8 mouse cellular contexts compared by ENCODE assay signal in genomic region chr17:45564531-45565084, GRCm38 (mm10). TPM values are rescaled to one million over a fixed set of nuclear protein-coding genes. Genes with fewer than 3 reads are reported as not detected.
DNase-seq lines count a peak whose midpoint lies in the region; ATAC-seq and TF ChIP-seq lines count a peak whose summit lies in the region.

No protein-coding gene starts in this region.

- no peak for TF ChIP-seq EP300 in ES-Bruce4 (IDR thresholded peaks at IDR 0.05; ENCODE audit: insufficient read depth, low read depth, low read length)

- peaks cover 14% of the 10 kb centered on the region for H3K4me1 ChIP-seq in heart, embryonic 11.5 days (ENCODE audit: control insufficient read depth, insufficient read depth, low read length)
- H3K4me1 ChIP-seq in ES-Bruce4 (ENCODE audit: control insufficient read depth, insufficient read depth, low read length): no peaks in the 10 kb centered on the region
- peaks cover 41% of the 10 kb centered on the region for H3K4me1 ChIP-seq in forebrain, embryonic 12.5 days
- H3K4me1 ChIP-seq in liver, embryonic 12.5 days: peaks cover 50% of the 10 kb centered on the region

- WGBS in heart, embryonic 11.5 days (ENCODE audit: insufficient replicate concordance): 13% methylated on average over 18 of the region's 18 CpGs
- 13% methylated on average over 18 of the region's 18 CpGs for WGBS in forebrain, embryonic 12.5 days
- WGBS in liver, embryonic 12.5 days (ENCODE audit: insufficient replicate concordance): 13% methylated on average over 18 of the region's 18 CpGs

- peak overlapping the region; percentile 84 for H3K4me2 ChIP-seq in heart, embryonic 11.5 days
- H3K4me2 ChIP-seq in forebrain, embryonic 12.5 days: peak overlapping the region; percentile 74
- peak overlapping the region; percentile 97 for H3K4me2 ChIP-seq in liver, embryonic 12.5 days

- H3K9ac ChIP-seq in heart, embryonic 11.5 days (ENCODE audit: low read depth, low read length): peak overlapping the region; percentile 91
- H3K9ac ChIP-seq in ES-Bruce4 (ENCODE audit: low read depth, poor library complexity, severe bottlenecking): peak overlapping the region; percentile 86
- H3K9ac ChIP-seq in forebrain, embryonic 12.5 days: peak overlapping the region; percentile 95
- peak overlapping the region; percentile 97 for H3K9ac ChIP-seq in liver, embryonic 12.5 days

- peak overlapping the region; percentile 37; the same call in 1 of the 2 replicates for H3K27ac ChIP-seq in heart, embryonic 11.5 days (ENCODE audit: low read depth, low read length)
- H3K27ac ChIP-seq in ES-Bruce4 (ENCODE audit: insufficient read depth, low read length): no peak overlapping the region
- H3K27ac ChIP-seq in forebrain, embryonic 12.5 days: peak overlapping the region; percentile 92
- H3K27ac ChIP-seq in liver, embryonic 12.5 days: peak overlapping the region; percentile 81

- TF ChIP-seq POLR2A in ES-Bruce4 (IDR thresholded peaks at IDR 0.05; ENCODE audit: insufficient read depth, low read length): no peak

- ATAC-seq in heart, embryonic 11.5 days (replicated peaks; ENCODE audit: insufficient number of reproducible peaks, low FRiP score, low TSS enrichment): no peak
- no peak; the same call in 1 of the 2 replicates for ATAC-seq in forebrain, embryonic 12.5 days (ENCODE audit: low FRiP score)
- ATAC-seq in liver, embryonic 12.5 days: no peak
- no peak for ATAC-seq in CD4-positive, CD25-positive, alpha-beta regulatory T cell, adult 4 months

- peaks cover 25% of the 10 kb centered on the region for H3K36me3 ChIP-seq in heart, embryonic 11.5 days (ENCODE audit: control insufficient read depth, insufficient read depth, low read length)
- H3K36me3 ChIP-seq in ES-Bruce4 (ENCODE audit: control insufficient read depth, insufficient read depth, low read length, poor library complexity, severe bottlenecking): peaks cover 35% of the 10 kb centered on the region
- peaks cover 43% of the 10 kb centered on the region for H3K36me3 ChIP-seq in forebrain, embryonic 12.5 days (replicated peaks)
- H3K36me3 ChIP-seq in liver, embryonic 12.5 days: peaks cover 52% of the 10 kb centered on the region

- DNase-seq in heart, adult 18-20 months: no peak
- no peak for DNase-seq in frontal cortex, postnatal 14 days (ENCODE audit: low spot score in 2 of 2)
- no peak for DNase-seq in Muller cell, postnatal 12 days (ENCODE audit: inconsistent ontology term)

- no peaks in the 10 kb centered on the region for H3K9me3 ChIP-seq in heart, embryonic 11.5 days (replicated peaks; ENCODE audit: control insufficient read depth, low read length)
- H3K9me3 ChIP-seq in ES-Bruce4 (replicated peaks; ENCODE audit: control insufficient read depth, insufficient read depth, low read length, poor library complexity, severe bottlenecking): no peaks in the 10 kb centered on the region
- no peaks in the 10 kb centered on the region for H3K9me3 ChIP-seq in forebrain, embryonic 12.5 days
- H3K9me3 ChIP-seq in liver, embryonic 12.5 days (replicated peaks): no peaks in the 10 kb centered on the region

- TF ChIP-seq CTCF in ES-Bruce4 (IDR thresholded peaks at IDR 0.05; ENCODE audit: low read depth, low read length): no peak

- H3K4me3 ChIP-seq in heart, embryonic 11.5 days (ENCODE audit: low read depth, low read length): peak overlapping the region; percentile 84
- H3K4me3 ChIP-seq in ES-Bruce4 (ENCODE audit: low read depth, low read length): peak overlapping the region; percentile 85
- peak overlapping the region; percentile 83 for H3K4me3 ChIP-seq in forebrain, embryonic 12.5 days (replicated peaks)
- peak overlapping the region; percentile 86 for H3K4me3 ChIP-seq in liver, embryonic 12.5 days

- no peaks in the 10 kb centered on the region for H3K27me3 ChIP-seq in heart, embryonic 11.5 days (ENCODE audit: control insufficient read depth, insufficient read depth, low read length)
- H3K27me3 ChIP-seq in ES-Bruce4 (ENCODE audit: control insufficient read depth, insufficient read depth, low read length, poor library complexity, severe bottlenecking): no peaks in the 10 kb centered on the region
- no peaks in the 10 kb centered on the region for H3K27me3 ChIP-seq in forebrain, embryonic 12.5 days
- H3K27me3 ChIP-seq in liver, embryonic 12.5 days (replicated peaks): no peaks in the 10 kb centered on the region

RNA-seq across cellular contexts. Expression of gene Slc35b2, which starts 0.9 kb away (rescaled TPM):
- 87.2 and 91.0 TPM in 2 replicates for polyA plus RNA-seq in heart, embryonic 11.5 days (2014; fragmentation: Nextera tagmentation; extraction: Ambion mirVana)
- total RNA-seq in heart, adult 18-20 months (2021): 10 to 100 TPM; 23.4 to 26.0 TPM
- 28.2 and 31.7 TPM in 2 replicates for polyA plus RNA-seq in ES-Bruce4 (2011; ENCODE audit: insufficient read depth, insufficient read length, low read depth, missing spikeins)
- 91.0 and 91.7 TPM in 2 replicates for polyA plus RNA-seq in forebrain, embryonic 12.5 days (2016; fragmentation: Nextera tagmentation; extraction: Ambion mirVana)
- polyA plus RNA-seq in liver, embryonic 12.5 days (2016; fragmentation: Nextera tagmentation; extraction: Ambion mirVana): 69.1 and 72.5 TPM in 2 replicates
- polyA plus RNA-seq in CD4-positive, CD25-positive, alpha-beta regulatory T cell, adult 4 months (2017; shearing (Covaris generic)): 10 to 100 TPM; 27.6 to 39.0 TPM

RNA-seq across cellular contexts. Expression of gene Hsp90ab1, which starts 8.5 kb away (rescaled TPM):
- 1,458 and 1,495 TPM in 2 replicates for polyA plus RNA-seq in heart, embryonic 11.5 days (2014; fragmentation: Nextera tagmentation; extraction: Ambion mirVana)
- 1,000 to 10,000 TPM; 1,354 to 1,581 TPM for total RNA-seq in heart, adult 18-20 months (2021)
- 3,626 and 3,708 TPM in 2 replicates for polyA plus RNA-seq in ES-Bruce4 (2011; ENCODE audit: insufficient read depth, insufficient read length, low read depth, missing spikeins)
- 1,580 and 1,603 TPM in 2 replicates for polyA plus RNA-seq in forebrain, embryonic 12.5 days (2016; fragmentation: Nextera tagmentation; extraction: Ambion mirVana)
- 1,007 and 1,098 TPM in 2 replicates for polyA plus RNA-seq in liver, embryonic 12.5 days (2016; fragmentation: Nextera tagmentation; extraction: Ambion mirVana)
- 1,000 to 10,000 TPM; 1,172 to 1,222 TPM for polyA plus RNA-seq in CD4-positive, CD25-positive, alpha-beta regulatory T cell, adult 4 months (2017; shearing (Covaris generic))

RNA-seq across cellular contexts. Expression of gene Nfkbie, which starts 9.1 kb away (rescaled TPM):
- polyA plus RNA-seq in heart, embryonic 11.5 days (2014; fragmentation: Nextera tagmentation; extraction: Ambion mirVana): 2.4 TPM in 2 replicates
- total RNA-seq in heart, adult 18-20 months (2021): 1 to 10 TPM; 1.2 to 3.1 TPM
- polyA plus RNA-seq in ES-Bruce4 (2011; ENCODE audit: insufficient read depth, insufficient read length, low read depth, missing spikeins): 2.7 and 3.0 TPM in 2 replicates
- polyA plus RNA-seq in forebrain, embryonic 12.5 days (2016; fragmentation: Nextera tagmentation; extraction: Ambion mirVana): 5.5 and 5.7 TPM in 2 replicates
- polyA plus RNA-seq in liver, embryonic 12.5 days (2016; fragmentation: Nextera tagmentation; extraction: Ambion mirVana): 2.0 TPM in 2 replicates
- polyA plus RNA-seq in CD4-positive, CD25-positive, alpha-beta regulatory T cell, adult 4 months (2017; shearing (Covaris generic)): 10 to 100 TPM; 33.1 to 48.1 TPM

RNA-seq across cellular contexts. Expression of gene Tmem151b, which starts 15.1 kb away (rescaled TPM):
- 1.00 and 1.0 TPM in 2 replicates for polyA plus RNA-seq in heart, embryonic 11.5 days (2014; fragmentation: Nextera tagmentation; extraction: Ambion mirVana)
- under 1 TPM in 1 of 2 experiments, not detected in 1; 0.05 TPM for total RNA-seq in heart, adult 18-20 months (2021)
- polyA plus RNA-seq in ES-Bruce4 (2011; ENCODE audit: insufficient read depth, insufficient read length, low read depth, missing spikeins): 1.5 and 1.8 TPM in 2 replicates
- 8.5 and 13.4 TPM in 2 replicates for polyA plus RNA-seq in forebrain, embryonic 12.5 days (2016; fragmentation: Nextera tagmentation; extraction: Ambion mirVana)
- 0.30 and 0.31 TPM in 2 replicates for polyA plus RNA-seq in liver, embryonic 12.5 days (2016; fragmentation: Nextera tagmentation; extraction: Ambion mirVana)
- under 1 TPM; 0.15 to 0.35 TPM for polyA plus RNA-seq in CD4-positive, CD25-positive, alpha-beta regulatory T cell, adult 4 months (2017; shearing (Covaris generic))

RNA-seq across cellular contexts. Expression of gene Slc29a1, which starts 34.8 kb away (rescaled TPM):
- polyA plus RNA-seq in heart, embryonic 11.5 days (2014; fragmentation: Nextera tagmentation; extraction: Ambion mirVana): 52.7 and 61.2 TPM in 2 replicates
- total RNA-seq in heart, adult 18-20 months (2021): 10 to 100 TPM; 65.0 to 67.4 TPM
- 132 and 134 TPM in 2 replicates for polyA plus RNA-seq in ES-Bruce4 (2011; ENCODE audit: insufficient read depth, insufficient read length, low read depth, missing spikeins)
- 50.2 and 52.0 TPM in 2 replicates for polyA plus RNA-seq in forebrain, embryonic 12.5 days (2016; fragmentation: Nextera tagmentation; extraction: Ambion mirVana)
- polyA plus RNA-seq in liver, embryonic 12.5 days (2016; fragmentation: Nextera tagmentation; extraction: Ambion mirVana): 260 and 267 TPM in 2 replicates
- 100 to 1,000 TPM in 1 of 2 experiments, 10 to 100 TPM in 1; 88.0 to 154 TPM for polyA plus RNA-seq in CD4-positive, CD25-positive, alpha-beta regulatory T cell, adult 4 months (2017; shearing (Covaris generic))
